Mouse (Mus musculus) bone marrow macrophage, adult 2 months (primary cell): ENCODE results near the gene Syce2.

ENCODE experiments used
- CTCF ChIP-seq: IDR thresholded peaks from 2 replicates; pipeline ENCODE4 v1.5.1; 2012; ENCODE audit warnings: low read depth, mild to moderate bottlenecking, low read length, moderate library complexity
- POLR2A ChIP-seq: IDR thresholded peaks from 2 replicates; pipeline ENCODE4 v1.6.1; 2012; ENCODE audit warnings: mild to moderate bottlenecking, low read depth, low read length, borderline replicate concordance

DNA sequence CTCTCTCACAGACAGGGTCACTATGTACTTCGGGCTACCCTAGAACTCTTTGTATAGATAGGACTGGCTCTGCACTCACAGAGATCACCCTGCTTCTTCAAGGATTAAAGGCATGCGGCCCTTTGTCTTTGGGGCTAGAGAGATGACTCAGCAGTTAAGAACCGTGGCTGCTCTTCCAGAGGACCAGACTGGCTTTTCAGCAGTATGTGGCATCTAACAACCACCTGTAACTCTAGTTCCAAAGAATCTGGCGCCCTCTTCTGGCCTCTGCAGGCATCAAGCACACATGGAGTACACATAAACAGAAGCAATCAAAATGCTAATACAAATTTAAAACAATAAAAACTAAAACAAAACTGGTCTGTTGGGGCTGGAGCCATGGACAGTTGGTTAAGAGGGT, 42.0 kb downstream of the Syce2 start:
- TF ChIP-seq POLR2A (no peak), CTCF (peak; percentile 46)
